Mouse (Mus musculus) layer of hippocampus, postnatal 25 days (tissue): ENCODE measurements at regions not wholly inside any gene's neighbourhood (a gene's known extent, or its start where the extent isn't known, plus 50 kb on each side); places are given as distances from the start of the nearest gene placed in this dataset.

Experiments
- DNase-seq, 2 experiments: peaks; one replicate each; pipeline ENCODE4 v3.0.0; 2022; ENCODE audit warnings: mixed read lengths in 2 of 2, low spot score in 1 of 2; ENCODE audit errors: extremely low spot score in 1 of 2

DNA sequence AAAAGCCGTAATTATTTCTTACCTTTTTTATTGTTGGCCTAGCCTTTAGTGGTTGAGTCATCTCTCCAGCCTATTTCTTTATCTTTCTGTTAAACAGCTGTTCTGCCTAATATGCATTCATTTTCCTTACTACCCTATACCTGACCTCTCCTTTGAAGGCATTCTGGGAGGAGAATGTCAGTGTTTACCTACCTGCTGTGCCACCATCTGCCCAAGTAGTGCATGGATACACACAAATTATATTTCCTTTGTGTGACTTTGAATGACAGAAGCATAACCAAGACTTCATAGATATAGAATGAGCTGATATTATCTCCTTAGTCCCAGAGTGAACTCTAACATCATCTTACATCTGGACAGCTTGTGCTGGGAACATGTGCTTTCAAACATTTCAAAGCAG, 293.5 kb upstream of the Tom1l1 start:
- DNase-seq = no peak

DNA sequence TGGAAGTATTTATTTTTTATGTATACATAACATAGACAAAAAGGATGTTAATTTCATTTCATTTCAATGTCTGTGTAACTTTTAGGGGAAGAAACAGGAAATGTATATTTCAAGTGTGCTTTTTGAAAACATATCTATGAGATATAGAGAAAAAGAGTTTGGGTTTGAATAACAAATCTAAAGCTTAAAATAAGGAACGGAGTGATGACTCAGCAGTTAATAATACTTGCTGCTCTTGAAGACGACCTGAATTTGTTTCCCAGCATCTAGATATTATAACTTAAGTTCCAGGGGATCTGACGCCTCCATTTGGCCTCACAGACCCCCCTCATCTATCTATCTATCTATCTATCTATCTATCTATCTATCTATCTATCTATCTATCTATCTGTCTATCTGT, 290.1 kb upstream of the Tom1l1 start:
- DNase-seq = no peak

DNA sequence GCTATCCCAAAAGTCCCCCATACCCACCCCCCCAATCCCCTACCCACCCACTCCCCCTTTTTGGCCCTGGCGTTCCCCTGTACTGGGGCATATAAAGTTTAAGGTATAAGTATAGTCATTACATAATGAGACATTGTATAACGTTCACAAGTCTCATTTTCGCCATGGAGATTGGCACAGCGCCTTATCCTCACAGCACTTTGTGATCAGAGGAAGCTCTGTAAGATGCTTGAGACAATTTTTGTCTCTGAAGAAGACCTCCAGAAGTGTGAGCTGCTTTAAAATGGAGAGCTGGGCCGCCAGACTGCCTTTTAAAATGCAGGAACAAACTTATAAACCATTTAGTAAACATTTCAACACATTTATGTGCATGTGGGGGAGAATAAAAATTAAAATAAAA, 252.9 kb upstream of the Tom1l1 start:
- DNase-seq = no peak

DNA sequence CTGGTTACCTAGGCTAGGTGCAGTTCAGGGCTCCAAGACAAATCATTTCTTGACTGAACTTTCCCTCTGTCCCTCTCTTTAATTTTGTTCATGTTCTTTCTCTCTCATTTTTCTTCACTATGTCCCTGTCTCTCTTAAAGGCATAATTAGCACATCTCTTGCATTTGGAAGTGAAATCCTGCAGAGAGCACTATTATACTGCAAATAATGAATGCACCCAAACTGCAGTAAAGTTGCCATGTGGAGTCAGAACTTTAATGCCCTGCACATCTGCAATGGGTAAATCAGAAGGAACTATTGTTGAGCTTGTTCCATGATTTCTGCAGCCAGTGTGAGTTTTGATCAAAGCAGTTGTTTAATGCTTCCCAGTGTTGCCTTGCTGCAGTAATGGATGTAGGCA, 237.6 kb upstream of the Tom1l1 start:
- no peak for DNase-seq

DNA sequence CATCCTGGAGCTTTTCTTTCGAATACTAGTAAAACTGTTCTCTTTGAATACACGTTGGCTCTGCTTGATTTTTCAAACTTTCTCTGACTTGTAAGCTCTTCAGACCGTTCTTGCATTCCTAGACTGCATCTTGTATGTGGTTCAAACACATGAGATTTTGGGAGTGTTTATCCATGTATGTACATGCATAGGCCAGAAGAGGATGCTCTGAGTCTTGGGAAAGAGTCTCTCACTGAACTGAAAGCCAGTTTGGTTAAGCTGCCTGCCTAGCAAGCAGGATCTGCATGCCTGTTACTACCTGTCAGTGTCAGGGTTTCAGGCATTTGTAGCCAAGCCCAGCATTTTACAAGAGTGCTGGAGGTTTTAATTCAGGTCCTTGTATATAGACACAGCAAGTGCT, 229.6 kb upstream of the Tom1l1 start:
- no peak for DNase-seq

DNA sequence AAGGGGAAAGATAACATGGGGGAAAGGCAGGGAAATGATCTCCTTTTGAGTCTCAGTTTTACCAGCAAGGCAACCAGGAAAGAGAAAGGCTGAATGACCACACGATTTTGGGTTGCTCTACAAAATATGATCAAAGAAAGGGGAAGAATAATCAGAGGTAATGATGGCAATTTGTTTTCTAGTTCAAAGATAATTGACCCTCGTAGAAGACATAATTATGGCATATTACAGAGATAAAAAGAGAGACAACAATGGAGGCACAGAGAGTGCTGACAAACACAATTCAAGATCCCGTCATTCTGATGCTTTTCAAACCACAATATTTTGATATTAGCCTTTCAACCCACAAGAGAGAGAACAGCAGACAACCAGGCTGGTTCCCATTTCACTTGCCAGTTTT, 206.1 kb upstream of the Tom1l1 start:
- no peak for DNase-seq

DNA sequence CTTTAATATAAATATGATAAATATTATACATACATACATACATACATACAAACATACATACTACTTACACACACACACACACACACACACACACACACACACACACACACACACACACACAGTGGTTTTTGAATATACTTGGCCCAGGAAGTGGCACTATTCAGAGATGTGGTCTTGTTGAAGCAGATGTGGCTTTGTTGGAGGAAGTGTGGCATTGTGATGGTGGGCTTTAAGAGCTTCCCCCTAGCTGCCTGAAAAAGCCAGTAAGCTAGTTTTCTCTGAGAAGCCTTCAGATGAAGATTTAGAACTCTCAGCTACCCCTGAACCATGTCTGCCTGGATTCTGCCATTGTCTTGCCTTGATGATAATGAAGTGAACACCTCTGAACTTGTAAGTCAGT, 185.0 kb upstream of the Tom1l1 start:
- no peak for DNase-seq

DNA sequence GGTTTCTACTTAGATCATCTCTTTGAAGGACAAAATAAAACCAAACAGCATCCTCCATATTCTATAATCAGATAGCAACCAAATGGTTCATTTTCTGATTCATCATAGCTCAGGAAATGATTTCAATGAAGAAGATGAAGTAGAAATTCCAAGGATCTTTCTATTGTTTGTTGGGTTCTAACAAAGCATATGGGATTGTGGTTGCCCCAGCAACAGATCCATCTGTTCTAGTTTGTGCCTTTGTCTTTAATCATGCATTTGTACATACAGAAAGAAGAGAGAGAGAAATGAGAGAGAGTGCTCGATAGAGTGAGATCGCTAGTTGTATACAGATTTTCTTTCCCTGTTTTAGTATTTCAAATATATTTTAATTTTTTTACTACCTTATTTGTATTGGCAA, 183.5 kb upstream of the Tom1l1 start:
- DNase-seq = peak in 1 of 2 experiments; percentile 13

DNA sequence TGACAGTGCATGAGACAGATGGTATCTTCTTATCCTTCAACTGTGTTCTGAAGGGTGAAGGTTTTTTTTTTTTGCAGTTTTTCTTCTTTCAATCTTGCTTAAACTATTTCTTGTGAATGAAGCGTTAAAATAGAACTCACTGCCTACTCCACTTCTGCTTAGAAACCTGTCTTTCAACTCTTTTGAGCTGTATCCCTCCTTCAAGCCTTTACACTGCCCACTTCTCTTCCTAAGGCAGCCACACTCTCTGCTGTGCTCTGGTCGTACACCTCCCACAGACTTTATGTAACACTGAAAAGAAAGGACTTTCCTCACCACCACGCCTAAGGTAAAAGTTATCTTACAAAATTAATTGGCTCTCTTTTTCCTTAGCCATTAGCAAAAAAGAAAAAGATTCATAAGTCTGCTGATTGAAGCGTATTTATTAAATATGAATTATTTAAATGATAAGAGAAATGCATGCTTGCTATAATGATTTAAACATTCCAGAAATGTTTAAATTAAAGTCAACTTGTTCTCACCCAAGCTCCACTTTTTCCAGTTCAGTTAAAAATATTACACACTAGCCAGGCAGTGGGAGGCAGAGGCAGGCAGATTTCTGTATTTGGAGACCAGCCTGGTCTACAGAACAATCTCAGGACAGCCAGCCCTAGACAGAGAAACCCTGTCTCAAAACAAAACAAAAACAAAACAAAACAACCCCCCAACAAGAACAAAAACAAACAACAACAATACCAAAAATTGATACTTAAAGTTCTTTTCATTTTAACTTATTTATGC, 176.0 kb upstream of the Tom1l1 start:
- DNase-seq = no peak

DNA sequence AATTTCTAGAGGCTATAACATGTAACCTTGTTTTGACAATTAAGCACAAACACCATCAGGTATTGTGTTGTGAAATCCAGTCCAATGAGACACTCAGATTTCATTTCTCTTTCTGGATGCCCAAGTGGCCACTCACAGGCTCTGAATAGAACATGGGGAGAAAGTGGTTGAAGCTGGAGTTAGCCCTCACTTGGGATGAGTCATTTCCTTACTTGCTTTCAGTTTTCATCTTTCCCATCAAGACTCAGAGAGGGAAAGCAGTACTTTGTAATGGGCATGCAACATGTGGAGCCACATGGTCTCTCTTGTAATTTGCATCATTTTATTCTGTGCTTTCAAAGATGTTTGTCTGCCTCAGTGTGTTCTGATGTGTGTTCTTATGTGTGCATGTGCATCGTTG, 167.6 kb upstream of the Tom1l1 start:
- DNase-seq = no peak

DNA sequence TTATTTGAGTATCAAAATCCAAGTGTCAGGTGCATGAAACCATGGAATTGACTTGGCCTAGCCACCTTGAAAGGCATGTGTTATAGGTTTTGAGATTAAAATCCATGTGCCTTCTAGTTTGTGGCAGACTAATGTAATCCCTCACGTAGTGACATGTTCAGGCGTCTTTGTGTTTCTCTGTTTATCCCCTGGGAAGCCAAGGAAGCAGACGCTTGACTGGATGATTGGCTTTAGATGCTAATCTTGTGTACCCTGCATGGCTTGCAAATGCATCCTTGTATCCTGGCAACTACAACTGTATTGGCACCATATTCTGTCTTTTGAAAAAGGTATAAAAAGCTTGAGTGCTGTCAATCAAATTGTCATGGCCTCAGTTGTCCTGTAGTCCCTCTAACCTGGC, 167.2 kb upstream of the Tom1l1 start:
- DNase-seq = no peak

DNA sequence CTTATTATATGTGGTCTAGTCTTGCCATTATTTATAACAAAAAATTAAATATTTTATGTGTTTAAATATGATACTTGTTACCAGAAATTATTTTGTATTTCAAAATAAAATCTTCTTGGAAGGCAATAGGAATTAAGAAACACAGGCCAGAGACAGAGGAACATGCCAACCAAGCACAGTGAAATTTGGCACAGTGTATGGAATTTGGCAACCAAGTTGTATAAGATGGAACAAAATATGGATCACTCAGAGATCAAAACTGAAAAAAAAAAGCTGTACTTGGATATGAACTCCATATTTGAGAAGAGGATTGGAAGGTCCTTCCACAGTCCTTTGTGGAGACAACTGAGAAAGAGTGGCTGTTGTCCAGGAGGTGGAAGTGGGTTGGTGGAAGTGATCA, 163.1 kb upstream of the Tom1l1 start:
- no peak for DNase-seq

DNA sequence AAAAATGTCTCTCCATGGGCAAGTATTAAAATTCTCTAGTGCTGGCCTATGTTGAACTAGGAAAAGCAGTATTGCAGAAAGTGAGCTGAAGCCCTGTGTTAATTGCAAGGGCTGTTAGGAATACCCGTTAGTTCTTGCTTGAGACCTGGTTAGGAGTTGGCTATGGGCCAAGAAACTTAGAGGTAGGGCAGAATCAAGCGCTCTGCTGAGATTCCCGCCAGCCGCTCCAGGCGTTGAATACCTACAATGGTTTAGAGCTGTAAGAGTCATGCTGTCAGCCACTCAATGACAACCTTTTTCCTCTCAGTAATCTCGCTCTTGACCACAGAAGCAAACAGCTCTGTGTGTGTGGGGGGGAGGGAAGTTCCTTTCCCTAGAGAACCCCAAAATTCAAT, 156.8 kb upstream of the Tom1l1 start:
- no peak for DNase-seq

DNA sequence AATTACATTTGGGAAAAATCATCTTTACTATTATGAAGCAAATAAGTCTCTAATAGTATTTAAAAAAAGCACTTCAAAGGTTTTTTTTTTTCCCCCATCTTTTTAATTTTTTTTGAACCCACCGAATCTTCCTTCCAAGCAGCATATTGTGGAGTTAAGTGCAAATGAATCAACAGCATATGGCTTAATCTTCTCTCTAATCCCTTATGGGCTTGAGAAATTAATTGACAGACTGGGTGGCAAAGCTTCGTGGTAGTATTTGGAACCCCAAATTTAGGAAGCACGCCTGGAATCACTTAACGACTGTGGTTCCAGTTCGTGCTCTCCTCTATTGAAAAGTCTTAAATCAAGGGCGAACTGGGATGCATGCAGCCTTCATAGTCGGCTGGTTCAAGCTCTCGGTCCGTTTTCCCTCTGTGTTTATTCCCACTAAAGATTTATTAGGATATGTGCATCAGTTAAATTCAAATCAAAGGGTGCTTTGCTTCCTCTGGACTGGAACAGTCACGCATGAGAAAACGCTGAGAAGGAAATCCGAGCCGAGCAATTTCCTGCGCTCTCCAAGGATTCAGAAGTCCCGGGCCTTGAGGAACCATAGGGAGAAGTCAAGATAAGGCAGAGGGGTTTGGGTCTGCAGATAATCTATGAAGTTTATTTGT, 156.2 kb upstream of the Tom1l1 start:
- DNase-seq = no peak

DNA sequence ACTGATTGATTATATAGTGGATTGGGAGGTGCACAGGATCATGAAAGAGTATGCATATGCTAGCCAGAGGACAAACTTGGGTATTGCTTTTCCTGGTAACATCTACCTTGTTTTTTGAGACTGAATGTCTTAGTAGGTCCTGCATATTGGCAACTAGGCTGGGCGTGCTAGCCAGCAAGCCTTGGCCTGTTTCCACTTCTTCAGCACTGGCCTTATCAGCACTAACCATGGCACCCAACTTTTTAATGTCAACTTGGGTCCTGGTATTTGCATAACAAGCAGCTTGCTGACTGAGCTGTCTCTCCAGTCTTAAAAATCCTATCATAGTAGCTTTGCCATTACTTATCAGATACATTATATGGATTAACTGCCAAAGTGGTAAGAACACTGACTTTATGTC, 150.0 kb upstream of the Tom1l1 start:
- DNase-seq = no peak

DNA sequence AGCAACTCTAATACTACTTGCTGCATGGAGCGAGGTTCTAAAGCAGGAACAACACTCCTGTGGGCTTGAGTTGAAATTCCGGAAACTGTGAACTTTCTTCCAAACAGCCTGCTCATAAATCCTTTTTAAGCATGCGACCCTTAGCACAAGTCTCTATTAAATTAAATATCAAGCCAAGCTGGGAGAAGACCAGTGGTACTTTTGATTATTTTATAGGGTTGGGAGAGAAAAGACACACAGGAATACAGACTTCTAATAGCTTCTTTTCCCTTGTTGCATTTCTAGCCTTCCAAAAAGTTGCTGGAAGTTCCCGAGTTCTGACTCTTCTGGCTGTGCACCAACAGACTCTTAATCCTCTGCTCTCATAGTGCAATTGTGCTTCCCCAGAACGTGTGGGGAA, 136.6 kb upstream of the Tom1l1 start:
- no peak for DNase-seq

DNA sequence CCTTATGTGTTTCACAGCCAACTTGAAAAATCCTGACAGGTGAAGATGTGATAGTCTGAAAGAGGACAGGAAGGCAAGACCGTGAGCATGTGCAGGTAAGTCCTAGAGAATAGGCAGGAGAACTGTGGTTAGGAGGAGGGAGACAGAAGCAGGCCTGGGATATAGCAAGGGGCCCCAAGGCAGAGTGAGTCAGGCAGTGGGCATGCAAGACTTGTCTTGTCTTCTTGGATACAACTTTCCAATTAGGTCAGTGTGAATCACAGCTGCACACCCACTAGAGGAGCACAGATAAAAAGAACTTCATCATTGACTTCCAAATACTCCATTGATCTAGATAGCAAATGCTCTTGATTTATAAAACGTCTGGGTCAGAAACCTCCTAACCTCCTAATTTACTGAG, 128.6 kb upstream of the Tom1l1 start:
- no peak for DNase-seq

DNA sequence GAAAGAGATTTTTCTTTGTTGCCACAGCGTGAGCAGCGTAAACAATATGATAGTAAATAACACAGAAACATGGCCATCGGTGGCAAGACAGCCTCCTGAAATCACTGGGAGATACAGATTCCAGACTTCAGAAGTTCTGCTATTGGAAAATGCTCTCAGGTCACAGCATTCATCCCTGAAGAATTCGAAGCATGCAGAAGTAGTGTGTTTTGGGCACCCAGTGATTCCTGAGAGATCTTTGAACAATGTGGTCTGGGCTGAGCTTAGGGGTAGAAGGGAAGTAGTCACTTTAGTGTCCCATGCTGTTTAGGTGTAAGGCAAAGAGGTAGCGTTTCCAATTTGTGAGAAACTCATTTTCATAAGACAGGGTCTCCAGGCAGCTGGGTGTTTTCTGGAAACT, 126.3 kb upstream of the Tom1l1 start:
- no peak for DNase-seq

DNA sequence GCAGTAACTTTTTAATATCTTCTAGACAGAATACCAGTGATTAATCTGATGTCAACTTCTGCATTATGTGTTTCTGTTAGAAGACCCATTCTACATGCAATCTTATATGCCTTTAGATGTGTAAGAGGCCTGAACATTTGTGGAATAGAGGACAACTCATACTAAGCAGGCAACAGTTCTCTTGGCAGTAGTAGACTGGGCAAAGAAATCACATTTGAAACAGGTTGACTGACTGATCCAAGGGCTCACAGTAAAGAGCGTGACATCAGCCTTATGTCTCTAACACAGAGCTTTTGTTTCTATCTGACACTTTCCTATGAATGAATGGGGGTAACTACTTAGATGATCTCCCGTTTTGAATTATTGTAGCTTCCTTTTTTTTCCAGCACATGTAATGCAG, 124.8 kb upstream of the Tom1l1 start:
- DNase-seq = no peak

DNA sequence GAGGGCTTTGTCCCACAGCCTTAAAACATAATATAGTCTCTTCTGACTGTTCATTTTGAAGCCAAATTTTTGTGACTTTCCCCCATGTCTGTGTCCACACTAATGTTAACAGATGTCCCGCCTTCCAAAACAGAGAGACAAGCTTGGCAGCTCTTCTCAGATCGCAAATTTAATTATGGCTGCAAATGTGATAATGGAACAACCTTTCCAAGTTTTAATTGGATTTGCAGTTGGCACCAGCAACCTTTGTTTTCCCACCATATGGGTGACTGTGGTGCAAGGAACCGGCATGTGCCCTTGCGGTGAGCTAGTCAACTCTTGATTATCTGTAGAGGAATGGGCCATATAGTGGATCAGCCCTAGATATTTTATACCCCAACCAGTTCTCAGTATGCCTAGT, 124.4 kb upstream of the Tom1l1 start:
- peak; percentile 7 to 11 for DNase-seq

DNA sequence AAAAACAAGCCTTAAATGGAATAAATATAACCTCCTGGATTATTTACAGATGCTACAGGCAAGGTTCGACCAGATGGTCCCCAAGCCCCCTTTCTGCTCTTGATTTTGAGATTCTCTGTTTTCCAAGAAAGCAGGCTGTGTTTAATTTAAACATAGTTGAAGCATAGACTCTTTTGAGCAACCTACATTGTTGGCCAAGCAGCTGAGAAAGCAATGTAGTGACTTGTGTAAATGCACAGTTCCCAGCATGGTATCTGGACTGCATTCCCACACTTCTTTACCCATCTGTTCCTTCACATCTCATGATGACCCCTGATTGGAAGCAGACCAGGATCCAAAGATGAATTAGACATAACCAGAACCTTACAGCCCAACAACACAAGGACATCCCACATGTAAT, 120.3 kb upstream of the Tom1l1 start:
- DNase-seq = no peak

DNA sequence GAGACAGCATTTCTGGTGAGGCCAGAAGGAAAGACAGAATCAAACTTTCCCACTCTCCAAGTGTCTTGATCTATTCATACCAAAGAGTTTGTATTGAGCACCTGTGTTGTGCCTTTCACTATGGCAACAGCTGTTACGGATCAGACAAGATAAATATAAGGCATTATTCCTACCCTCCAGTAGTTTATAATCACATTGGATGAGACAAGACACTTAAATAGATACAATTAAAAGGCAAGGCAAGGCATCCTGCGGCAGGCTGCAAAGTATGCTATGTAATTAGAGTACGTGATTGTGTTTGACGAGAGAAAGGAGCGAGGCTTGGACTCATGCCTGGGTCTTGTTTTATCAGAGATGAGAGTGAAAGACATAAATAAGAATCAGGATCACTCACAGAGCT, 119.2 kb upstream of the Tom1l1 start:
- DNase-seq = no peak
